Mouse (Mus musculus) neural tube, embryonic 11.5 days (tissue): ENCODE measurements around the gene Praf2. TPM values are rescaled to one million over a fixed set of nuclear protein-coding genes. Genes with fewer than 3 reads are reported as not detected.

Experiments used
- ATAC-seq: fragments of 200-750 bp; cut with Nextera tagmentation; 2 replicates; pipeline ENCODE4 v1.8.0; 2017; ENCODE audit warnings: moderate number of reproducible peaks, mild to moderate bottlenecking, moderate TSS enrichment, moderate library complexity; ENCODE audit not compliant: insufficient read depth, low FRiP score, low TSS enrichment
- DNase-seq: peaks from one replicate; pipeline ENCODE4 v3.0.0-alpha.2; 2015; ENCODE audit warnings: low spot score
- H3K27ac ChIP-seq: fragments of 300-500 bp; sonication (generic); 2 replicates; pipeline ENCODE4 v1.5.1; 2014; ENCODE audit warnings: low read depth, mild to moderate bottlenecking, low read length
- H3K27me3 ChIP-seq: fragments of 300-500 bp; sonication (generic); 2 replicates; pipeline ENCODE4 v1.6.1; 2014; ENCODE audit warnings: mild to moderate bottlenecking, low read length, mixed read lengths; ENCODE audit not compliant: control insufficient read depth, insufficient read depth
- H3K36me3 ChIP-seq: fragments of 300-500 bp; sonication (generic); 2 replicates; pipeline ENCODE4 v1.6.1; 2014; ENCODE audit warnings: mild to moderate bottlenecking, low read length, moderate library complexity, mixed read lengths; ENCODE audit not compliant: control insufficient read depth, insufficient read depth
- H3K4me1 ChIP-seq: fragments of 300-500 bp; sonication (generic); 2 replicates; pipeline ENCODE4 v1.6.1; 2014; ENCODE audit warnings: low read length, mixed read lengths; ENCODE audit not compliant: control insufficient read depth, insufficient read depth
- H3K4me2 ChIP-seq: fragments of 300-500 bp; sonication (generic); 2 replicates; pipeline ENCODE4 v1.6.1; 2014; ENCODE audit warnings: low read depth, mild to moderate bottlenecking, moderate library complexity
- H3K4me3 ChIP-seq: fragments of 300-500 bp; sonication (generic); 2 replicates; pipeline ENCODE4 v1.5.1; 2014; ENCODE audit warnings: low read depth, low read length
- H3K9ac ChIP-seq: fragments of 300-500 bp; sonication (generic); 2 replicates; pipeline ENCODE4 v1.6.1; 2014; ENCODE audit warnings: mild to moderate bottlenecking, low read length
- H3K9me3 ChIP-seq: fragments of 300-500 bp; sonication (generic); 2 replicates; pipeline ENCODE4 v1.6.1; 2016; ENCODE audit warnings: low read length; ENCODE audit not compliant: control insufficient read depth
- WGBS: fragments of 180-500 bp; shearing (Covaris S2); extraction: QIAGEN DNeasy Blood & Tissue Kit; methylation state at CpG from one replicate; pipeline ENCODE4 v1.1.7; 2014; 5-methylcytosine and 5-hydroxymethylcytosine counted together
- polyA plus RNA-seq: library from polyadenylated mRNA; unstranded; fragments of >200 nt; fragmentation: Nextera tagmentation; extraction: Ambion mirVana; gene quantifications from 2 replicates; pipeline ENCODE4 v1.2.1, GENCODE M21; 2014

Gene Praf2
- polyA plus RNA-seq, 1 experiment from 2014 or later: 102 TPM

- peak overlapping the region; percentile 65 for H3K4me2 ChIP-seq
- ATAC-seq (no peak), DNase-seq (no peak)
- no peak overlapping the region for H3K9ac ChIP-seq
- H3K4me3 ChIP-seq: peak overlapping the region; percentile 63; the same call in 1 of the 2 replicates
- 0 out of 2 replicates have a peak, but pooled peaks cover 3% of the 10 kb centered on the region for H3K36me3 ChIP-seq
- no peak overlapping the region for H3K27ac ChIP-seq
- 24% methylated on average over 11 of the region's 13 CpGs for WGBS
- no peaks in the 10 kb centered on the region for H3K27me3 ChIP-seq
- no peaks in the 10 kb centered on the region; the same call in 1 of the 2 replicates for H3K4me1 ChIP-seq
- H3K9me3 ChIP-seq: no peaks in the 10 kb centered on the region
Observed at GRCm38 (mm10) chrX:7765281-7765670, 37.0 kb downstream of the Praf2 start.

- ATAC-seq: no peak
- peak overlapping the region; percentile 65 for H3K4me2 ChIP-seq
- no peak overlapping the region for H3K27ac ChIP-seq
- no peak overlapping the region for H3K9ac ChIP-seq
- 0 out of 2 replicates have a peak overlapping the region, but pooled peaks have one; percentile 63 for H3K4me3 ChIP-seq
- no peaks in the 10 kb centered on the region for H3K27me3 ChIP-seq
- H3K36me3 ChIP-seq: 0 out of 2 replicates have a peak, but pooled peaks cover 3% of the 10 kb centered on the region
- WGBS: 20% methylated on average over 11 of the region's 11 CpGs
- peak; percentile 23 for DNase-seq
- H3K4me1 ChIP-seq: no peaks in the 10 kb centered on the region; the same call in 1 of the 2 replicates
- H3K9me3 ChIP-seq: no peaks in the 10 kb centered on the region
Observed at GRCm38 (mm10) chrX:7765764-7766163, 37.5 kb downstream of the Praf2 start.

GRCm38 (mm10) chrX:7769302-7770017 lies 41.2 kb downstream of the Praf2 start:
- no peak for ATAC-seq
- Histone ChIP-seq H3K9me3 (no peaks in the 10 kb centered on the region), H3K4me2 (no peak overlapping the region), H3K27ac (no peak overlapping the region), H3K36me3 (0 out of 2 replicates have a peak, but pooled peaks cover 3% of the 10 kb centered on the region), H3K27me3 (no peaks in the 10 kb centered on the region), H3K4me3 (no peak overlapping the region), H3K4me1 (no peaks in the 10 kb centered on the region), H3K9ac (no peak overlapping the region)
- no peak for DNase-seq
- 89% methylated on average over 7 of the region's 7 CpGs for WGBS

DNA sequence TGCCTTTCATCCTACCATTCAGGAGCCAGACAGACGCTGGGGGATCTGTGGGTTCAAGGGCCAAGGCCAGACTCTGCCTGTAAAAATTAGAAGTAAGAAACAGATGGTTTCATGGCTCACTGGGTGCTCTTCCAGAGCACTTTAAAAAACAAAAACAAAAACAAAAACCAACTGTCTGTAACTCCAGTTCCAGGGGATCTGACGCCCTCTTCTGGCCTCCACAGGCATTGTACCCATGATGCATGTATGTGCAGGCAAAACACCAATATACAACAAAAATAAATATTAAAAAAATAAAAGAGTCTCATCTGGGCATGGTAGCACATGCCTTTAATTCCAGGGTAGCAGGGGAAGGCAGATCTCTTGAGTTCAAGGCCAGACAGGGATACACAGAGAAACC lies 44.5 kb downstream of the Praf2 start:
- no peak for ATAC-seq
- 58% methylated on average over 2 of the region's 2 CpGs for WGBS

DNA sequence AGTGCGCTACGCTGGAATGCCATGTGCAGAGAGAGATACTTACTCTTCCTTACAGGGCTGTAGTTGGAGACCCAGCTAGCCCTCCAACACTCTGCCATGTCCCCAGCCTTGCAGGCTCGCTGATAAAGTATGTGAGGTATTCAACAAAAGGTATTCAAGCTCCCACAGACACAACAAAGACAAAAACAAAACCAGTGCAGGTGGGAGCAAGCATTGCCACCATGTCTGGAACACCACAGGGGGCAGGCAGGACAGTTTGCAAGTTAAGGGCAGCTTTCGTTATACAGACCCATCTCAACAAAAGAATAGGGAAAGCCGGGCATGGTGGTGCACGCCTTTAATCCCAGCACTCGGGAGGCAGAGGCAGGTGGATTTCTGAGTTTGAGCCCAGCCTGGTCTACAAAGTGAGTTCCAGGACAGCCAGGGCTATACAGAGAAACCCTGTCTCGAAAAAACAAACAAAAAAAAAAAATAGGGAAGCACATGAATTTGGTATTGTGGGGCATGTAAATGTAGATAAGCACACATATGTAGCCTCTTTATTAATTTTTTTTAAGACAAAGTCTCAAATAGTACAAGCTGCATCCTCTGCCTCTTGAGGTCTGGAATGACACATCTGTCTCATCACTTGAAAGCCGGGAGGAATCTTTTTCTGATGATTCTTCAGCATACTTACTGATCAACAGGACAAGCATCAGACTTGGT lies 47.4 kb downstream of the Praf2 start:
- no peak overlapping the region for H3K4me3 ChIP-seq
- no peaks in the 10 kb centered on the region for H3K4me1 ChIP-seq
- ATAC-seq (no peak), DNase-seq (no peak)
- H3K9me3 ChIP-seq: no peaks in the 10 kb centered on the region
- H3K27me3 ChIP-seq: no peaks in the 10 kb centered on the region
- H3K27ac ChIP-seq: no peak overlapping the region
- no peak overlapping the region for H3K9ac ChIP-seq
- no peaks in the 10 kb centered on the region for H3K36me3 ChIP-seq
- no peak overlapping the region for H3K4me2 ChIP-seq
- 80% methylated on average over 9 of the region's 9 CpGs for WGBS

More for the DNA sequence above, 44.5 kb downstream of the Praf2 start:
- H3K27me3 ChIP-seq: no peaks in the 10 kb centered on the region
- 0 out of 2 replicates have a peak, but pooled peaks cover 3% of the 10 kb centered on the region for H3K36me3 ChIP-seq
- no peak for DNase-seq
- no peak overlapping the region for H3K9ac ChIP-seq
- no peak overlapping the region for H3K27ac ChIP-seq
- H3K4me3 ChIP-seq: no peak overlapping the region
- H3K9me3 ChIP-seq: no peaks in the 10 kb centered on the region
- H3K4me2 ChIP-seq: no peak overlapping the region
- H3K4me1 ChIP-seq: no peaks in the 10 kb centered on the region

DNA sequence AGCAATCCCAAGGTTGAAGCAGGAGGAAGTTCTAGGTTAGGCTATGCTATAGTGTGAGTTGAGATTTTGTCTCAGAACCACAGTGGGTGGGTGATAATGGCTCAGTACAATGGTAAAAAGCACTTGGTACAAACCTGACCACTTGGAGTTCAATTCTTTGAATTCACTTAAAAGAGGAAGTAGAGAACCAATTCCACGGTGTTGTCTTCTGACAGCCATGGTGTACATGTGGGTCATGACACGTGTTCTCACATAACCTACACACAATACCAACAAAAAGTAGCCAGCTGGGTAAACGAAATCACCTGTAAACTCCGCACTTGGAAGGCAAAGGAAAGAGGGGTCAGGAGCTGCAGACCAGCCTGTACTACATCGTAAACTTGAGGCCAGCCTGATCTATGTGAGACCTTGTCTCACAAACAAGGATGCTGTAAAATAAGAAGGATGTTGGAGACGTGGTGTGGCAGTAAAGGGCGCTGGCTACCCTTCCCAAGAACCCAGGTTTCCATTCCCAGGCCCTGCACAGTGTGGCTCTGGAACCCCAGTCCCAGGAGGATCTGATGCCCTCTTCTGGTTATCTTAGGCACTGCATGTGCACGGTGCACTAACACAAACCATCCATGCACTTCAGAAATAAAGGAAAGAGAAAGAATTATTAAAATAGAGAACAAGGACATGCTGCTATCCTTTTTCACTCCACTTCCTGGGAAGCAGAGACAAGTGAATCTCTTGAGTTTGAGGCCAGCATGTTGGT lies 48.3 kb downstream of the Praf2 start:
- Histone ChIP-seq H3K27ac (no peak overlapping the region), H3K4me3 (no peak overlapping the region), H3K36me3 (no peaks in the 10 kb centered on the region), H3K9ac (no peak overlapping the region), H3K9me3 (no peaks in the 10 kb centered on the region), H3K27me3 (no peaks in the 10 kb centered on the region), H3K4me2 (no peak overlapping the region), H3K4me1 (no peaks in the 10 kb centered on the region)
- ATAC-seq: 0 out of 2 replicates have a peak, but pooled peaks have one; percentile 58
- DNase-seq: peak; percentile 47
- 49% methylated on average over 8 of the region's 8 CpGs for WGBS

DNA sequence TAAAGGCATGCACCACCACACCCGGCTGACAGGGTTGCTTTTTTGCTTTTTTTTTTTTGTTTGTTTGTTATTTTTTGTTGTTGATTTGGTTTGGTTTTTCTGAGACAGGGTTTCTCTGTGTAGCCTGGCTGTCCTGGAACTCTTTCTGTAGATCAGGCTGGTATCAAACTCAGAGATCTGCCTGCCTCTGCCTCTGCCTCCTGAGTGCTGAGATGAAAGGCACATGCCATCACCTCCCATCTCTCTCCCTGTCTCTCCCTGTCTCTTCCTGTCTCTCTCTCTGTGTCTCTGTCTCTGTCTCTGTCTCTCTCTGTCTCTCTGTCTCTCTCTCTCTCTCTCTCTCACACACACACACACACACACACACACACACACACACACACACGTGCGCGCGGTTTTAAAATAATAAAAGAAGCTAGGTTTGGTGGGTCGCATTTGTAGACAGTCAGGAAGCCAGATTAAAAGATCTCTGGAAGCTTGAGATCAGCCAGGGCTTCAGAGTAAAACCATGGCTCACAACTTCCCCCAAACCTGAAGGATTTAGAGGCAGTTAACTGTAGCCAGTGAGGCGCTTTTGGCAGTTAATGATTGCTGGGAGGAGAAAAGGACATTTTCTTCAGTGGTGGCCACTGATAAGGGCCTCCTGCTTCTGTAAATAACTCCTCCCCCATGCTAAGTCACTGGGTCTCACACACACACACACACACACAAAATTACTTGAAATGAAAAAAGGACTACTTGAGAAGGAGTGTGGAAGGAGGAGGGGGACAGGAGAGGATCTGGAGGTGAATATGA lies 50.4 kb downstream of the Praf2 start:
- H3K27me3 ChIP-seq: no peaks in the 10 kb centered on the region
- H3K9ac ChIP-seq: no peak overlapping the region
- H3K36me3 ChIP-seq: no peaks in the 10 kb centered on the region
- WGBS: 71% methylated on average over 7 of the region's 7 CpGs
- no peaks in the 10 kb centered on the region for H3K9me3 ChIP-seq
- H3K27ac ChIP-seq: no peak overlapping the region
- no peaks in the 10 kb centered on the region for H3K4me1 ChIP-seq
- DNase-seq: no peak
- no peak for ATAC-seq
- H3K4me3 ChIP-seq: no peak overlapping the region
- H3K4me2 ChIP-seq: no peak overlapping the region

DNA sequence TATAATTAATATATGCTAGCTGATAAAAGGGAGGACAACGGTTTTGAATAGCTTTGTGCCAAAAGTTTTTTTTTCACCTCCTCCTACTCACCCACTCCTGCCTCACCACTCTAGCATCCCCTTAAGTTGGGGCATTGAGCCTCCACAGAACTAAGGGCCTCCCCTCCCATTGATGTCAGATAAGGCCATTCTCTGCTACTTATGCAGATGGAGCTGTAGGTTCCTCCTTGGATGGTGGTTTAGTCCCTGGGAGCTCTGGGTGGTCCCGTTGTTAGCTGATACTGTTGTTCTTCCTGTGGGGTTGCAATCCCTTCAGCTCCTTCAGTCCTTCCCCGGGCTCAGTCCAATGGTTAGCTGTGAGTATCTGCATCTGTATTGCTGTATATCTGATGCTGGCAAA lies 51.1 kb downstream of the Praf2 start:
- DNase-seq: no peak

More for the DNA sequence above, 51.1 kb downstream of the Praf2 start:
- Histone ChIP-seq H3K9me3 (no peaks in the 10 kb centered on the region), H3K4me3 (no peak overlapping the region), H3K4me1 (no peaks in the 10 kb centered on the region), H3K36me3 (no peaks in the 10 kb centered on the region), H3K27me3 (no peaks in the 10 kb centered on the region), H3K9ac (no peak overlapping the region), H3K4me2 (no peak overlapping the region), H3K27ac (no peak overlapping the region)
- 18% methylated on average over 3 of the region's 3 CpGs for WGBS
- ATAC-seq: no peak
